Mouse (Mus musculus): ENCODE measurements at regions not wholly inside any gene's neighbourhood (a gene's known extent, or its start where the extent isn't known, plus 50 kb on each side); places are given as distances from the start of the nearest gene placed in this dataset.

DNA sequence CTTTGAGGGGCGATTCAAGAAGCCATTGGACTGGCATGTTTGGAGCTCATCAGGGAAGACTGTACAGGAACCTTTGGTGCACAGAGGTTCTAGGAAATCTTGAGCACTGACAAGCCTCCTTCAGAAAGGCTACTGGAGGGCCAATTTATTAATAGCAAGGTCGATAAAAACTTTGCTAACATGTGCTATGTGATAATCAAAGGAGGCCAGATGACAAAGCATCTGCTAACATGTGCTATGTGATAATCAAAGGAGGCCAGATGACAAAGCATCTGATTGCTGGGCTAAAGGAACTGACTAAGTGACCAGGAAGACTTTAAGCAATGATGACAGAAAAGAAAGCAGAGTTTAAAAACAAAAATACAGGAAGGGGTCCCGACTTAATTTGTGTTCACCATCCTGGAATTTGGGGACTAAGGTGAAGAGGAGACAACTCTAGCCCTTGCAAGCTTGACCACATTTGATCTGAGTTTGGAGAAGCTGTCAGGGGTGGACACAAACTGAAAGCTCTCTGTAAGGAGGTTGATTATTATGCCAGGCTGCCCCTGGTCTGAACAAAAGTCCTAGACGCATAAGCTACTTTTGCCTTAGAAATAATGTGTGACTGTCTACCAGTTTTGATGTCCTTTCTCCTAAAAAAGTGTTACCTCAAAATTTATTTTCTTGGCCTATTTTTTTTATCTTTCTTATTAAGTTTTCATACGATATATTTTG is 455.5 kb upstream of the Fam92a start:
- TF ChIP-seq CTCF (IDR thresholded peaks at IDR 0.05; ENCODE audit: control insufficient read depth, insufficient read depth, low read length), result no peak
- no peak for TF ChIP-seq POLR2A (IDR thresholded peaks at IDR 0.05; ENCODE audit: borderline replicate concordance, control insufficient read depth, low read depth, low read length)

Measured in bone marrow, adult 2 months (tissue).